ENCODE assay signal across 12 mouse cellular contexts in the genomic region with DNA sequence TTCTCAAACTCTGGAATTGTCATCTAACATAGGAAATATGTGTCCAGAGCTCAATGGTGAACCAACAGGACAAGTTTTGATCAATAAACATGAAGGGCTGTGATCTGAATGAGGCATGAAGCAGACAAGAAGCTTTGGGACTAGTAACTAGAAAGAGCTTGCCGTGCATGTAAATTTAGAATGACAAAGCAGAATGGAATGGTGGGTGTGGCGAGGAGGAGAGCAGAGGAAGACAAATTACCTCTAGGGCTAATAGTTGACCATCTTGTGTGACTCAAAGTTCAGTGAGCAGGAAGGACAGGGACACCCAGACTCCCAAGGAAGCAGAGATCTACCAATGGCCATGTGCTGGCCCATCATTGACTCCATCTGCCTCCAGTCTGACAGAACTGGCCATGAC.
"Had no signal": no experiment of that assay in that cellular context is flagged by ENCODE, and none has a peak within 500 bp of the region (broad histone marks: within the 10 kb centered on the region; RNA-seq: fewer than 3 reads in every experiment).

No protein-coding gene starts in this region.

- DNase-seq: kidney, adult 8-10 months; kidney, postnatal 25 days; layer of hippocampus, adult 9-11 months; liver, embryonic 13.5 days; lung, adult 2 months; lung, postnatal 14 days; lung, postnatal 4 days; midbrain, embryonic 14.5 days; right cerebral cortex, adult 18-20 months; right cerebral cortex, postnatal 14 days; right cerebral cortex, postnatal 4 days; thymus, postnatal 25 days had no signal
